10 mouse cellular contexts compared by ENCODE assay signal in the genomic region with DNA sequence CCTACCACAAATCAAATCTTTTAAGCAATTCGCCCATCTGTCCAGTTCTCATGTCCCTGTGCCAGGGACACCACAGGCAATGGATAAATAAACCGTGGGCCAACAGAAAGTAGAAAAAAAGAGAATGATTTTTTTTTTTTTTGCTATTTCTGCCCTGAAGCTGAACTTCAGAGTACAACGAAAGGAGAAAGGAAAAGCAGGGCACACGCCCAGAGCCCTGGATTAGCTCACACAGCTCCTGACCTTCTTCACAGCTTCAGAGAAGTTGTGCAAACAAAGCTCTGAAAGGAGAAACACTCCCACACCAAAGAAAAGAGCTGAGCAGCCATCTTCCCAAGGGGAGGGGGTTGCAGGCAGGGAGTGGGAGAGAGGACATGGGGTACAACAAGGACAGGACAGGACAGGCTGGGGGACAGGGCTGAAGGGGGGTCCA. TPM values are rescaled to one million over a fixed set of nuclear protein-coding genes. Genes with fewer than 3 reads are reported as not detected.
DNase-seq lines count a peak whose midpoint lies in the region; ATAC-seq and TF ChIP-seq lines count a peak whose summit lies in the region.
"Had no signal": no experiment of that assay in that cellular context is flagged by ENCODE, and none has a peak within 500 bp of the region (broad histone marks: within the 10 kb centered on the region; RNA-seq: fewer than 3 reads in every experiment).

No protein-coding gene starts in this region.

- H3K9ac ChIP-seq in forebrain, embryonic 13.5 days: 0 out of 2 replicates have a peak overlapping the region, but pooled peaks have one; percentile 3
- H3K9ac ChIP-seq in forebrain, embryonic 16.5 days (replicated peaks; ENCODE audit: low read depth, low read length): no peak overlapping the region
- H3K9ac ChIP-seq in lung, embryonic 14.5 days: no peak overlapping the region
- H3K9ac ChIP-seq in liver, embryonic 12.5 days: peak overlapping the region; percentile 15; the same call in 1 of the 2 replicates
- no peak overlapping the region for H3K9ac ChIP-seq in stomach, embryonic 14.5 days (replicated peaks; ENCODE audit: low read depth, low read length)

- 28% methylated on average over 4 of the region's 4 CpGs for WGBS in forebrain, embryonic 13.5 days
- WGBS in forebrain, embryonic 16.5 days: 29% methylated on average over 4 of the region's 4 CpGs
- 26% methylated on average over 4 of the region's 4 CpGs for whole genome bisulfite sequencing in lung, embryonic 14.5 days
- 33% methylated on average over 4 of the region's 4 CpGs for WGBS in liver, embryonic 12.5 days (ENCODE audit: insufficient replicate concordance)
- WGBS in stomach, embryonic 14.5 days: 30% methylated on average over 4 of the region's 4 CpGs

- H3K4me2 ChIP-seq in forebrain, embryonic 13.5 days: no peak overlapping the region
- no peak overlapping the region for H3K4me2 ChIP-seq in forebrain, embryonic 16.5 days (ENCODE audit: low read length)
- H3K4me2 ChIP-seq in lung, embryonic 14.5 days: no peak overlapping the region
- H3K4me2 ChIP-seq in liver, embryonic 12.5 days: peak overlapping the region; percentile 41; the same call in 1 of the 2 replicates
- no peak overlapping the region; the same call in 1 of the 2 replicates for H3K4me2 ChIP-seq in stomach, embryonic 14.5 days (replicated peaks; ENCODE audit: low read depth, low read length)

- H3K4me3 ChIP-seq in forebrain, embryonic 13.5 days: no peak overlapping the region
- H3K4me3 ChIP-seq in forebrain, embryonic 16.5 days (replicated peaks; ENCODE audit: low read length): no peak overlapping the region
- no peak overlapping the region for H3K4me3 ChIP-seq in lung, embryonic 14.5 days (ENCODE audit: low read depth, low read length)
- H3K4me3 ChIP-seq in liver, embryonic 12.5 days: no peak overlapping the region
- no peak overlapping the region for H3K4me3 ChIP-seq in stomach, embryonic 14.5 days (ENCODE audit: low read depth, low read length)

- ATAC-seq in forebrain, embryonic 13.5 days: no peak
- ATAC-seq in forebrain, embryonic 16.5 days: no peak
- ATAC-seq in lung, embryonic 14.5 days (ENCODE audit: insufficient read depth): peak; percentile 9; the same call in 1 of the 2 replicates
- no peak for ATAC-seq in liver, embryonic 12.5 days
- 0 out of 2 replicates have a peak, but pooled peaks have one; percentile 10 for ATAC-seq in stomach, embryonic 14.5 days (ENCODE audit: insufficient number of reproducible peaks, insufficient read depth, low FRiP score, low read depth)
- ATAC-seq in frontal cortex, adult (ENCODE audit: low TSS enrichment): no peak

- peaks cover 71% of the 10 kb centered on the region for H3K4me1 ChIP-seq in forebrain, embryonic 13.5 days
- peaks cover 46% of the 10 kb centered on the region for H3K4me1 ChIP-seq in forebrain, embryonic 16.5 days (replicated peaks; ENCODE audit: control insufficient read depth, insufficient read depth, low read length)
- peaks cover 63% of the 10 kb centered on the region for H3K4me1 ChIP-seq in lung, embryonic 14.5 days (ENCODE audit: insufficient read depth)
- peaks cover 83% of the 10 kb centered on the region for H3K4me1 ChIP-seq in liver, embryonic 12.5 days
- H3K4me1 ChIP-seq in stomach, embryonic 14.5 days (ENCODE audit: control insufficient read depth, insufficient read depth, low read length): peaks cover 70% of the 10 kb centered on the region

- H3K9me3 ChIP-seq in forebrain, embryonic 13.5 days (replicated peaks): no peaks in the 10 kb centered on the region
- no peaks in the 10 kb centered on the region for H3K9me3 ChIP-seq in forebrain, embryonic 16.5 days (ENCODE audit: control insufficient read depth, low read length)
- no peaks in the 10 kb centered on the region for H3K9me3 ChIP-seq in lung, embryonic 14.5 days (ENCODE audit: low read depth, low read length)
- no peaks in the 10 kb centered on the region for H3K9me3 ChIP-seq in liver, embryonic 12.5 days (replicated peaks)
- no peaks in the 10 kb centered on the region for H3K9me3 ChIP-seq in stomach, embryonic 14.5 days (ENCODE audit: control insufficient read depth, low read depth, low read length)

- DNase-seq in lung, embryonic 14.5 days: peak; percentile 70
- DNase-seq in lung, postnatal 25 days (ENCODE audit: low spot score): no peak
- DNase-seq in right cerebral cortex, adult 2 months (ENCODE audit: low spot score in 2 of 2): no peak
- DNase-seq: cerebellum, postnatal 36 days; gastrocnemius, postnatal 25 days had no signal

- no peaks in the 10 kb centered on the region for H3K27me3 ChIP-seq in forebrain, embryonic 13.5 days
- no peaks in the 10 kb centered on the region for H3K27me3 ChIP-seq in forebrain, embryonic 16.5 days (replicated peaks; ENCODE audit: control insufficient read depth, insufficient read depth, low read length)
- H3K27me3 ChIP-seq in lung, embryonic 14.5 days (ENCODE audit: insufficient read depth, low read length): no peaks in the 10 kb centered on the region
- no peaks in the 10 kb centered on the region for H3K27me3 ChIP-seq in liver, embryonic 12.5 days (replicated peaks)
- H3K27me3 ChIP-seq in stomach, embryonic 14.5 days (ENCODE audit: control insufficient read depth, insufficient read depth, low read length): no peaks in the 10 kb centered on the region

- no peak overlapping the region for H3K27ac ChIP-seq in forebrain, embryonic 13.5 days
- H3K27ac ChIP-seq in forebrain, embryonic 16.5 days (ENCODE audit: low read length): no peak overlapping the region
- H3K27ac ChIP-seq in lung, embryonic 14.5 days (ENCODE audit: low read depth): peak overlapping the region; percentile 63
- peak overlapping the region; percentile 66 for H3K27ac ChIP-seq in liver, embryonic 12.5 days
- peak overlapping the region; percentile 83 for H3K27ac ChIP-seq in stomach, embryonic 14.5 days (ENCODE audit: low read length)

- H3K36me3 ChIP-seq in forebrain, embryonic 13.5 days (ENCODE audit: poor library complexity, severe bottlenecking): no peaks in the 10 kb centered on the region
- H3K36me3 ChIP-seq in forebrain, embryonic 16.5 days (ENCODE audit: control insufficient read depth, insufficient read depth): no peaks in the 10 kb centered on the region
- no peaks in the 10 kb centered on the region for H3K36me3 ChIP-seq in lung, embryonic 14.5 days (ENCODE audit: insufficient read depth)
- peaks cover under 1% of the 10 kb centered on the region; the same call in 1 of the 2 replicates for H3K36me3 ChIP-seq in liver, embryonic 12.5 days
- H3K36me3 ChIP-seq in stomach, embryonic 14.5 days (ENCODE audit: control insufficient read depth, insufficient read depth, low read length): no peaks in the 10 kb centered on the region; the same call in 1 of the 2 replicates

- no peak for TF ChIP-seq CTCF in lung, embryonic 14.5 days (IDR thresholded peaks at IDR 0.05; ENCODE audit: low read depth)

RNA-seq across cellular contexts. Expression of a gene that starts 12.6 kb away (rescaled TPM):
- polyA plus RNA-seq in forebrain, embryonic 13.5 days (2015; fragmentation: Nextera tagmentation; extraction: Ambion mirVana): 92.3 and 99.6 TPM in 2 replicates
- polyA plus RNA-seq in forebrain, embryonic 16.5 days (2015; fragmentation: Nextera tagmentation; extraction: Ambion mirVana): 119 and 147 TPM in 2 replicates
- polyA plus RNA-seq in lung, embryonic 14.5 days (2014; fragmentation: Nextera tagmentation; extraction: Ambion mirVana): 201 and 204 TPM in 2 replicates
- polyA plus RNA-seq in liver, embryonic 12.5 days (2016; fragmentation: Nextera tagmentation; extraction: Ambion mirVana): 46.5 and 49.5 TPM in 2 replicates
- 340 and 436 TPM in 2 replicates for polyA plus RNA-seq in stomach, embryonic 14.5 days (2014; fragmentation: Nextera tagmentation; extraction: Ambion mirVana)

RNA-seq across cellular contexts. Expression of a gene that starts 34.3 kb away (rescaled TPM):
- polyA plus RNA-seq in forebrain, embryonic 13.5 days (2015; fragmentation: Nextera tagmentation; extraction: Ambion mirVana): 10.8 and 12.6 TPM in 2 replicates
- polyA plus RNA-seq in forebrain, embryonic 16.5 days (2015; fragmentation: Nextera tagmentation; extraction: Ambion mirVana): 15.2 and 19.1 TPM in 2 replicates
- 11.5 and 11.8 TPM in 2 replicates for polyA plus RNA-seq in lung, embryonic 14.5 days (2014; fragmentation: Nextera tagmentation; extraction: Ambion mirVana)
- 7.0 and 7.7 TPM in 2 replicates for polyA plus RNA-seq in liver, embryonic 12.5 days (2016; fragmentation: Nextera tagmentation; extraction: Ambion mirVana)
- 11.2 and 15.6 TPM in 2 replicates for polyA plus RNA-seq in stomach, embryonic 14.5 days (2014; fragmentation: Nextera tagmentation; extraction: Ambion mirVana)

RNA-seq across cellular contexts. Expression of a gene that starts 49.5 kb away (rescaled TPM):
- polyA plus RNA-seq in forebrain, embryonic 13.5 days (2015; fragmentation: Nextera tagmentation; extraction: Ambion mirVana): 11.6 and 14.4 TPM in 2 replicates
- 15.3 and 16.1 TPM in 2 replicates for polyA plus RNA-seq in forebrain, embryonic 16.5 days (2015; fragmentation: Nextera tagmentation; extraction: Ambion mirVana)
- 9.7 and 10.3 TPM in 2 replicates for polyA plus RNA-seq in lung, embryonic 14.5 days (2014; fragmentation: Nextera tagmentation; extraction: Ambion mirVana)
- polyA plus RNA-seq in liver, embryonic 12.5 days (2016; fragmentation: Nextera tagmentation; extraction: Ambion mirVana): 6.1 and 6.7 TPM in 2 replicates
- polyA plus RNA-seq in stomach, embryonic 14.5 days (2014; fragmentation: Nextera tagmentation; extraction: Ambion mirVana): 10.4 and 11.7 TPM in 2 replicates

Comparison
In these comparisons a context has a peak if more than half of its experiments do, and no peak if none do; other contexts are left out.
1. H3K9ac ChIP-seq: peak in forebrain, embryonic 13.5 days (single experiment) and liver, embryonic 12.5 days (single experiment); none in forebrain, embryonic 16.5 days (single experiment), lung, embryonic 14.5 days (single experiment) and stomach, embryonic 14.5 days (single experiment).
2. ATAC-seq: peak in lung, embryonic 14.5 days (single experiment) and stomach, embryonic 14.5 days (single experiment); none in forebrain, embryonic 13.5 days (single experiment), forebrain, embryonic 16.5 days (single experiment), liver, embryonic 12.5 days (single experiment) and frontal cortex, adult (single experiment).
3. H3K27ac ChIP-seq: peak in lung, embryonic 14.5 days (single experiment), liver, embryonic 12.5 days (single experiment) and stomach, embryonic 14.5 days (single experiment); none in forebrain, embryonic 13.5 days (single experiment) and forebrain, embryonic 16.5 days (single experiment).